In the genomic region with DNA sequence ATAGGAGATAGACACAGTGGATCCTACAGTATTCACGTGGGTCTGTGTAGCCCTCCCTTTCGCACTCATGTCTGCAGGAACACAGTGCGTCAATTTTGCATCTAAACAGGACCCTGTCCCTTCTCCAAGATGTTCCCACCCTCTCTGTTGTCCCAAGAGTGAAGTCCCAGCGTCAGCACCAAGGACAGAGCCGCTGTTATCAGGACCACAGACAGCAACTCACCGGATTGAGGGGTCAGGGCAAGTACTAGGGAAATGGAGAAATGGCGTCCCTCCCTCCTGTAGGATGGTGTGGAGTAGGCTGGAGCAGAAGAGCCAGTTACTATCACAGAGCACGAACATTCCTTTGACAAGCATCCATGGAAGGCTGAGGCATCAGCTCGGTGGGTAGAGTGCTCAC, we compare ENCODE assay signal across 13 mouse cellular contexts. TPM values are rescaled to one million over a fixed set of nuclear protein-coding genes. Genes with fewer than 3 reads are reported as not detected.
DNase-seq lines count a peak whose midpoint lies in the region; ATAC-seq and TF ChIP-seq lines count a peak whose summit lies in the region.
"Had no signal": no experiment of that assay in that cellular context is flagged by ENCODE, and none has a peak within 500 bp of the region (broad histone marks: within the 10 kb centered on the region; RNA-seq: fewer than 3 reads in every experiment).

No protein-coding gene starts in this region.

- H3K9ac ChIP-seq in CH12.LX (ENCODE audit: insufficient read depth, low read depth), result no peak overlapping the region
- H3K9ac ChIP-seq in limb, embryonic 14.5 days (ENCODE audit: low read depth, low read length, severe bottlenecking), result no peak overlapping the region
- H3K9ac ChIP-seq: liver, embryonic 13.5 days had no signal

- H3K4me3 ChIP-seq in CH12.LX (replicated peaks in 1 of 3; ENCODE audit: low read depth in 2 of 3, low read length in 2 of 3, poor library complexity in 1 of 3), result no peak overlapping the region
- H3K4me3 ChIP-seq in limb, embryonic 14.5 days (replicated peaks; ENCODE audit: low read length), result no peak overlapping the region
- H3K4me3 ChIP-seq: liver, embryonic 13.5 days had no signal

- peaks cover 0 to 7% of the 10 kb centered on the region in 2 experiments; a peak in 2 of 4 replicates for H3K4me1 ChIP-seq in CH12.LX (ENCODE audit: control insufficient read depth in 1 of 2, insufficient read depth in 2 of 2)
- H3K4me1 ChIP-seq in limb, embryonic 14.5 days (ENCODE audit: control insufficient read depth, insufficient read depth, low read length), result no peaks in the 10 kb centered on the region

- DNase-seq in kidney, postnatal 10 days, result peak; percentile 71
- no peak for DNase-seq in kidney, adult 11 months
- DNase-seq in CH12.LX (ENCODE audit: extremely low read depth) (no peak), adipocyte (ENCODE audit: low spot score) (peak; percentile 52)
- DNase-seq in limb, embryonic 14.5 days (ENCODE audit: low spot score), result peak; percentile 51
- DNase-seq in frontal cortex, postnatal 10 days (ENCODE audit: low spot score in 2 of 2), result no peak
- DNase-seq in layer of hippocampus, postnatal 25 days (ENCODE audit: extremely low spot score in 1 of 2, low spot score in 1 of 2), result no peak
- DNase-seq in layer of hippocampus, adult 18-20 months (ENCODE audit: low spot score in 2 of 2), result no peak
- DNase-seq: gastrocnemius, postnatal 25 days; liver, embryonic 13.5 days had no signal

- peaks cover 40% of the 10 kb centered on the region for H3K27me3 ChIP-seq in CH12.LX (replicated peaks)
- no peaks in the 10 kb centered on the region for H3K27me3 ChIP-seq in limb, embryonic 14.5 days (ENCODE audit: control insufficient read depth, insufficient read depth, low read length)

- dilution Hi-C loops in CH12.LX (cut with MboI; ENCODE audit: extremely low pct_ligation_motif_present, extremely low pct_unique_long_range_greater_than_20kb, low sequenced_read_pairs), result no loop called here

- no peak for ATAC-seq in limb, embryonic 14.5 days (ENCODE audit: low FRiP score, low read depth)
- ATAC-seq: intestine, embryonic 16.5 days had no signal

- no peak for TF ChIP-seq EP300 in CH12.LX (IDR thresholded peaks at IDR 0.05; ENCODE audit: low read length)

- no peak overlapping the region for H3K4me2 ChIP-seq in CH12.LX (ENCODE audit: insufficient read depth, low read depth, poor library complexity, severe bottlenecking)
- no peak overlapping the region for H3K4me2 ChIP-seq in limb, embryonic 14.5 days (replicated peaks; ENCODE audit: low read depth, low read length, severe bottlenecking)
- H3K4me2 ChIP-seq: liver, embryonic 13.5 days had no signal

- TF ChIP-seq POLR2A in CH12.LX (IDR thresholded peaks at IDR 0.05; ENCODE audit: low read depth, low read length), result no peak
- no peak for TF ChIP-seq POLR2A in limb, embryonic 14.5 days (IDR thresholded peaks at IDR 0.05; ENCODE audit: borderline replicate concordance, extremely low read depth, insufficient read depth, insufficient read length)

- no peak for TF ChIP-seq RAD21 in CH12.LX (IDR thresholded peaks at IDR 0.05; ENCODE audit: low read depth, low read length)

- in situ Hi-C loops in CH12.LX (cut with MboI; ENCODE audit: low pct_ligation_motif_present, low pct_unique_long_range_greater_than_20kb, low sequenced_read_pairs), result no loop called here

- no peak for TF ChIP-seq CTCF in CH12.LX (conservative IDR thresholded peaks at IDR 0.05 in 1 of 2, IDR thresholded peaks at IDR 0.05 in 1 of 2; ENCODE audit: low read depth in 2 of 2, low read length in 2 of 2)

- 21% methylated on average over 9 of the region's 9 CpGs for WGBS in limb, embryonic 14.5 days

- no peaks in the 10 kb centered on the region for H3K79me2 ChIP-seq in CH12.LX (replicated peaks; ENCODE audit: control insufficient read depth, extremely low read depth, insufficient read depth, poor library complexity, severe bottlenecking)

- no peaks in the 10 kb centered on the region for H3K36me3 ChIP-seq in CH12.LX (replicated peaks in 1 of 2; ENCODE audit: control insufficient read depth in 1 of 2, insufficient read depth in 1 of 2, low read length in 1 of 2)
- no peaks in the 10 kb centered on the region for H3K36me3 ChIP-seq in limb, embryonic 14.5 days (ENCODE audit: control insufficient read depth, insufficient read depth, low read length)
- H3K36me3 ChIP-seq: liver, embryonic 13.5 days had no signal

- H3K27ac ChIP-seq in CH12.LX (ENCODE audit: insufficient read depth, low read depth), result no peak overlapping the region
- H3K27ac ChIP-seq in limb, embryonic 14.5 days (replicated peaks; ENCODE audit: low read depth, low read length), result no peak overlapping the region
- H3K27ac ChIP-seq: liver, embryonic 13.5 days had no signal

- H3K9me3 ChIP-seq in CH12.LX (replicated peaks; ENCODE audit: low read length), result peaks cover 13% of the 10 kb centered on the region
- H3K9me3 ChIP-seq in limb, embryonic 14.5 days (ENCODE audit: control insufficient read depth, low read length), result no peaks in the 10 kb centered on the region

TF ChIP-seq in CH12.LX, 34 proteins besides CTCF, POLR2A, EP300 and RAD21:
- no peak for TF ChIP-seq SMC3 (IDR thresholded peaks at IDR 0.05; ENCODE audit: low read depth, low read length)
- peak; percentile 91 for TF ChIP-seq SIN3A (IDR thresholded peaks at IDR 0.05; ENCODE audit: low read length)
TF ChIP-seq in CH12.LX: peak in this region for 1.

RNA-seq across cellular contexts. Expression of a gene that starts 10.3 kb away (rescaled TPM):
- total RNA-seq in CH12.LX (2012; rRNA removed), result not detected in 2 replicates
- not detected in 2 replicates for total RNA-seq in CH12.LX (2014; rRNA removed)
- not detected in 2 replicates for polyA plus RNA-seq in CH12.LX (2012; ENCODE audit: insufficient read length, low read depth)
- 0.09 and 0.50 TPM in 2 replicates for polyA plus RNA-seq in limb, embryonic 14.5 days (2012; rRNA removed)
- polyA plus RNA-seq in limb, embryonic 14.5 days (2014; fragmentation: Nextera tagmentation; extraction: Ambion mirVana), result 0.62 and 3.1 TPM in 2 replicates
- total RNA-seq in layer of hippocampus, postnatal 25 days (2021), result not detected
- total RNA-seq in layer of hippocampus, adult 18-20 months (2021), result not detected
- total RNA-seq: gastrocnemius, postnatal 25 days; neutrophil, adult 5-6 weeks had no signal
- polyA plus RNA-seq: cortical plate, adult 2 months; intestine, embryonic 16.5 days; liver, embryonic 13.5 days had no signal

RNA-seq across cellular contexts. Expression of a gene that starts 10.8 kb away (rescaled TPM):
- total RNA-seq in CH12.LX (2012; rRNA removed) (7.6 and 10.5 TPM in 2 replicates), CH12.LX (2014; rRNA removed) (12.9 and 14.3 TPM in 2 replicates)
- 8.2 and 10.6 TPM in 2 replicates for polyA plus RNA-seq in CH12.LX (2012; ENCODE audit: insufficient read length, low read depth)
- 2.4 and 3.3 TPM in 2 replicates for polyA plus RNA-seq in limb, embryonic 14.5 days (2012; rRNA removed)
- 1.8 and 2.4 TPM in 2 replicates for polyA plus RNA-seq in limb, embryonic 14.5 days (2014; fragmentation: Nextera tagmentation; extraction: Ambion mirVana)
- under 1 TPM; 0.27 to 0.47 TPM for total RNA-seq in layer of hippocampus, postnatal 25 days (2021)
- total RNA-seq in layer of hippocampus, adult 18-20 months (2021), result under 1 TPM; 0.36 to 0.72 TPM

RNA-seq across cellular contexts. Expression of a gene that starts 25.5 kb away (rescaled TPM):
- not detected in 2 replicates for total RNA-seq in CH12.LX (2012; rRNA removed)
- total RNA-seq in CH12.LX (2014; rRNA removed), result not detected in 2 replicates
- not detected in 2 replicates for polyA plus RNA-seq in CH12.LX (2012; ENCODE audit: insufficient read length, low read depth)
- polyA plus RNA-seq in limb, embryonic 14.5 days (2012; rRNA removed), result 0.13 and 0.38 TPM in 2 replicates
- polyA plus RNA-seq in limb, embryonic 14.5 days (2014; fragmentation: Nextera tagmentation; extraction: Ambion mirVana), result not detected in 2 replicates
- total RNA-seq in layer of hippocampus, postnatal 25 days (2021), result not detected
- not detected for total RNA-seq in layer of hippocampus, adult 18-20 months (2021)
- total RNA-seq: gastrocnemius, postnatal 25 days; neutrophil, adult 5-6 weeks had no signal
- polyA plus RNA-seq: intestine, embryonic 16.5 days; liver, embryonic 13.5 days had no signal

RNA-seq across cellular contexts. Expression of a gene that starts 40.1 kb away (rescaled TPM):
- 19.1 and 20.5 TPM in 2 replicates for total RNA-seq in CH12.LX (2012; rRNA removed)
- total RNA-seq in CH12.LX (2014; rRNA removed), result 16.9 and 19.9 TPM in 2 replicates
- 24.6 and 26.8 TPM in 2 replicates for polyA plus RNA-seq in CH12.LX (2012; ENCODE audit: insufficient read length, low read depth)
- 44.3 and 53.4 TPM in 2 replicates for polyA plus RNA-seq in limb, embryonic 14.5 days (2012; rRNA removed)
- 21.0 and 23.2 TPM in 2 replicates for polyA plus RNA-seq in limb, embryonic 14.5 days (2014; fragmentation: Nextera tagmentation; extraction: Ambion mirVana)
- 10 to 100 TPM; 32.9 to 37.9 TPM for total RNA-seq in layer of hippocampus, postnatal 25 days (2021)
- 10 to 100 TPM; 33.2 to 34.8 TPM for total RNA-seq in layer of hippocampus, adult 18-20 months (2021)

RNA-seq across cellular contexts. Expression of a gene that starts 42.8 kb away (rescaled TPM):
- total RNA-seq in CH12.LX (2012; rRNA removed) (6.0 and 6.7 TPM in 2 replicates), CH12.LX (2014; rRNA removed) (4.5 and 5.8 TPM in 2 replicates)
- 3.3 and 4.7 TPM in 2 replicates for polyA plus RNA-seq in CH12.LX (2012; ENCODE audit: insufficient read length, low read depth)
- polyA plus RNA-seq in limb, embryonic 14.5 days (2012; rRNA removed), result 13.8 and 14.4 TPM in 2 replicates
- 11.7 and 12.6 TPM in 2 replicates for polyA plus RNA-seq in limb, embryonic 14.5 days (2014; fragmentation: Nextera tagmentation; extraction: Ambion mirVana)
- 10 to 100 TPM; 12.5 to 15.0 TPM for total RNA-seq in layer of hippocampus, postnatal 25 days (2021)
- 10 to 100 TPM; 12.1 to 12.7 TPM for total RNA-seq in layer of hippocampus, adult 18-20 months (2021)

Comparison
In these comparisons a context has a peak if more than half of its experiments do, and no peak if none do; other contexts are left out.
1. DNase-seq: peak in kidney, postnatal 10 days (single experiment), adipocyte (single experiment) and limb, embryonic 14.5 days (single experiment); none in kidney, adult 11 months (single experiment), CH12.LX (single experiment), frontal cortex, postnatal 10 days (0 of 2), layer of hippocampus, postnatal 25 days (0 of 2) and layer of hippocampus, adult 18-20 months (0 of 2).
2. RNA of a gene that starts 10.8 kb away (total RNA-seq): 7.6 to 14.3 TPM in CH12.LX; 0.36 to 0.72 TPM in layer of hippocampus, adult 18-20 months and 0.27 to 0.47 TPM in layer of hippocampus, postnatal 25 days; every median in the first group is over 4 times any median in the second.